Mouse (Mus musculus) 416B (cell line): ENCODE measurements around the gene Fzd5.

ENCODE experiments used
- DNase-seq: peaks from one replicate; pipeline ENCODE4 v3.0.0; 2011; ENCODE audit warnings: low read depth

Fzd5 gene

GRCm38 (mm10) chr1:64733453-64734245 is 3.9 kb downstream of the Fzd5 start:
- DNase-seq: no peak

- DNase-seq: no peak
These were observed 4.8 kb downstream of the Fzd5 start for GRCm38 (mm10) chr1:64732637-64733200.

- no peak for DNase-seq
These were observed 5.4 kb downstream of the Fzd5 start for GRCm38 (mm10) chr1:64732161-64732560.

GRCm38 (mm10) chr1:64731341-64732020 is 6.1 kb downstream of the Fzd5 start:
- no peak for DNase-seq

- DNase-seq: no peak
These were observed 7.5 kb downstream of the Fzd5 start for GRCm38 (mm10) chr1:64730046-64730445.

GRCm38 (mm10) chr1:64721034-64721587 is 16.4 kb downstream of the Fzd5 start:
- no peak for DNase-seq

GRCm38 (mm10) chr1:64717504-64717903 is 20.0 kb downstream of the Fzd5 start:
- DNase-seq: peak; percentile 68

- DNase-seq: no peak
These were observed 20.8 kb downstream of the Fzd5 start for GRCm38 (mm10) chr1:64716589-64717304.

GRCm38 (mm10) chr1:64715458-64715857 is 22.1 kb downstream of the Fzd5 start:
- peak; percentile 37 for DNase-seq

GRCm38 (mm10) chr1:64712006-64712760 is 25.4 kb downstream of the Fzd5 start:
- DNase-seq: no peak

GRCm38 (mm10) chr1:64709891-64710290 is 27.7 kb downstream of the Fzd5 start:
- DNase-seq: peak; percentile 77

GRCm38 (mm10) chr1:64706610-64707009 is 30.9 kb downstream of the Fzd5 start:
- no peak for DNase-seq

- peak; percentile 81 for DNase-seq
These were observed 32.3 kb downstream of the Fzd5 start for GRCm38 (mm10) chr1:64705230-64705629.

GRCm38 (mm10) chr1:64701780-64702179 is 35.8 kb downstream of the Fzd5 start:
- DNase-seq: no peak

GRCm38 (mm10) chr1:64695156-64695555 is 42.4 kb downstream of the Fzd5 start:
- no peak for DNase-seq

GRCm38 (mm10) chr1:64691581-64691980 is 46.0 kb downstream of the Fzd5 start:
- DNase-seq: peak; percentile 40

GRCm38 (mm10) chr1:64691121-64691551 is 46.4 kb downstream of the Fzd5 start:
- DNase-seq: no peak

- peak; percentile 99 for DNase-seq
These were observed 47.1 kb downstream of the Fzd5 start, which contains the start of gene Ccnyl1 for GRCm38 (mm10) chr1:64690213-64691013. TSS of gene Ccnyl1 (plus strand) at chr1:64690455.

- DNase-seq: no peak
These were observed 47.9 kb downstream of the Fzd5 start for GRCm38 (mm10) chr1:64689561-64690212.

- DNase-seq: peak; percentile 79
These were observed 49.5 kb downstream of the Fzd5 start for GRCm38 (mm10) chr1:64688046-64688445.
